Mouse (Mus musculus): Measurements from ENCODE around the gene 4930579F01Rik. TPM values are rescaled to one million over a fixed set of nuclear protein-coding genes. Genes with fewer than 3 reads are reported as not detected.

The 4930579F01Rik gene
- polyA plus RNA-seq, 1 experiment, result not detected

GRCm38 (mm10) chr3:138217631-138218264, 24.1 kb upstream of the 4930579F01Rik start, which contains the start of gene Adh7:
Gene Adh7 (plus strand): TSS chr3:138217760.
- Histone ChIP-seq H3K27me3 (replicated peaks; ENCODE audit: control insufficient read depth, insufficient read depth, low read length) (no peaks in the 10 kb centered on the region), H3K27ac (ENCODE audit: insufficient read depth, low read depth, low read length) (no peak within 1 kb of the TSS), H3K36me3 (ENCODE audit: control insufficient read depth, insufficient read depth, low read length) (no peaks in the 10 kb centered on the region), H3K4me3 (ENCODE audit: insufficient read depth, low read depth, low read length) (no peak within 1 kb of the TSS), H3K4me1 (ENCODE audit: control insufficient read depth, insufficient read depth, low read length) (peaks cover 2% of the 10 kb centered on the region; the same call in 1 of the 2 replicates)
- WGBS, result 77% methylated on average over 10 of the region's 10 CpGs
- TF ChIP-seq POLR2A (IDR thresholded peaks at IDR 0.05; ENCODE audit: low read depth, low read length) (no peak), CTCF (conservative IDR thresholded peaks at IDR 0.05; ENCODE audit: insufficient read depth, insufficient read length, low read depth, low read length) (no peak)
- no peak for DNase-seq

GRCm38 (mm10) chr3:138216091-138216490, 22.5 kb upstream of the 4930579F01Rik start:
- Histone ChIP-seq H3K27ac (ENCODE audit: insufficient read depth, low read depth, low read length) (no peak overlapping the region), H3K27me3 (replicated peaks; ENCODE audit: control insufficient read depth, insufficient read depth, low read length) (no peaks in the 10 kb centered on the region), H3K36me3 (ENCODE audit: control insufficient read depth, insufficient read depth, low read length) (no peaks in the 10 kb centered on the region), H3K4me3 (ENCODE audit: insufficient read depth, low read depth, low read length) (no peak overlapping the region), H3K4me1 (ENCODE audit: control insufficient read depth, insufficient read depth, low read length) (no peaks in the 10 kb centered on the region)
- WGBS, result 83% methylated on average over 8 of the region's 8 CpGs
- TF ChIP-seq CTCF (conservative IDR thresholded peaks at IDR 0.05; ENCODE audit: insufficient read depth, insufficient read length, low read depth, low read length), result no peak
- TF ChIP-seq POLR2A (IDR thresholded peaks at IDR 0.05; ENCODE audit: low read depth, low read length), result no peak
- no peak for DNase-seq

- no peak for DNase-seq
These were observed 21.9 kb upstream of the 4930579F01Rik start for GRCm38 (mm10) chr3:138215395-138215989.

GRCm38 (mm10) chr3:138212431-138212951, 18.9 kb upstream of the 4930579F01Rik start:
- no peaks in the 10 kb centered on the region for H3K36me3 ChIP-seq (ENCODE audit: control insufficient read depth, insufficient read depth, low read length)
- H3K4me3 ChIP-seq (ENCODE audit: insufficient read depth, low read depth, low read length), result no peak overlapping the region
- no peaks in the 10 kb centered on the region for H3K27me3 ChIP-seq (replicated peaks; ENCODE audit: control insufficient read depth, insufficient read depth, low read length)
- DNase-seq, result no peak
- WGBS, result 81% methylated on average over 4 of the region's 4 CpGs
- H3K27ac ChIP-seq (ENCODE audit: insufficient read depth, low read depth, low read length), result no peak overlapping the region
- H3K4me1 ChIP-seq (ENCODE audit: control insufficient read depth, insufficient read depth, low read length), result no peaks in the 10 kb centered on the region
- no peak for TF ChIP-seq CTCF (conservative IDR thresholded peaks at IDR 0.05; ENCODE audit: insufficient read depth, insufficient read length, low read depth, low read length)
- TF ChIP-seq POLR2A (IDR thresholded peaks at IDR 0.05; ENCODE audit: low read depth, low read length), result no peak

More at GRCm38 (mm10) chr3:138215395-138215989, 21.9 kb upstream of the 4930579F01Rik start:
- no peaks in the 10 kb centered on the region for H3K27me3 ChIP-seq (replicated peaks; ENCODE audit: control insufficient read depth, insufficient read depth, low read length)
- 54% methylated on average over 11 of the region's 11 CpGs for WGBS
- no peaks in the 10 kb centered on the region for H3K36me3 ChIP-seq (ENCODE audit: control insufficient read depth, insufficient read depth, low read length)
- TF ChIP-seq POLR2A (IDR thresholded peaks at IDR 0.05; ENCODE audit: low read depth, low read length) (no peak), CTCF (conservative IDR thresholded peaks at IDR 0.05; ENCODE audit: insufficient read depth, insufficient read length, low read depth, low read length) (no peak)
- H3K27ac ChIP-seq (ENCODE audit: insufficient read depth, low read depth, low read length), result no peak overlapping the region
- no peaks in the 10 kb centered on the region for H3K4me1 ChIP-seq (ENCODE audit: control insufficient read depth, insufficient read depth, low read length)
- no peak overlapping the region for H3K4me3 ChIP-seq (ENCODE audit: insufficient read depth, low read depth, low read length)

- TF ChIP-seq CTCF (conservative IDR thresholded peaks at IDR 0.05; ENCODE audit: insufficient read depth, insufficient read length, low read depth, low read length) (no peak), POLR2A (IDR thresholded peaks at IDR 0.05; ENCODE audit: low read depth, low read length) (no peak)
- 74% methylated on average over 5 of the region's 5 CpGs for WGBS
- DNase-seq, result no peak
- Histone ChIP-seq H3K4me3 (ENCODE audit: insufficient read depth, low read depth, low read length) (no peak overlapping the region), H3K27ac (ENCODE audit: insufficient read depth, low read depth, low read length) (no peak overlapping the region), H3K27me3 (replicated peaks; ENCODE audit: control insufficient read depth, insufficient read depth, low read length) (no peaks in the 10 kb centered on the region), H3K36me3 (ENCODE audit: control insufficient read depth, insufficient read depth, low read length) (no peaks in the 10 kb centered on the region), H3K4me1 (ENCODE audit: control insufficient read depth, insufficient read depth, low read length) (no peaks in the 10 kb centered on the region)
These were observed 16.9 kb upstream of the 4930579F01Rik start for GRCm38 (mm10) chr3:138210432-138211075.

GRCm38 (mm10) chr3:138208821-138209220, 15.2 kb upstream of the 4930579F01Rik start:
- H3K27me3 ChIP-seq (replicated peaks; ENCODE audit: control insufficient read depth, insufficient read depth, low read length), result no peaks in the 10 kb centered on the region
- no peak overlapping the region for H3K27ac ChIP-seq (ENCODE audit: insufficient read depth, low read depth, low read length)
- no peaks in the 10 kb centered on the region for H3K4me1 ChIP-seq (ENCODE audit: control insufficient read depth, insufficient read depth, low read length)
- no peak overlapping the region for H3K4me3 ChIP-seq (ENCODE audit: insufficient read depth, low read depth, low read length)
- 95% methylated on average over 3 of the region's 3 CpGs for WGBS
- TF ChIP-seq CTCF (conservative IDR thresholded peaks at IDR 0.05; ENCODE audit: insufficient read depth, insufficient read length, low read depth, low read length) (no peak), POLR2A (IDR thresholded peaks at IDR 0.05; ENCODE audit: low read depth, low read length) (no peak)
- H3K36me3 ChIP-seq (ENCODE audit: control insufficient read depth, insufficient read depth, low read length), result no peaks in the 10 kb centered on the region
- DNase-seq, result no peak

GRCm38 (mm10) chr3:138198722-138199068, 5.1 kb upstream of the 4930579F01Rik start:
- 70% methylated on average over 7 of the region's 7 CpGs for WGBS

More at GRCm38 (mm10) chr3:138198722-138199068, 5.1 kb upstream of the 4930579F01Rik start:
- Histone ChIP-seq H3K4me1 (ENCODE audit: control insufficient read depth, insufficient read depth, low read length) (no peaks in the 10 kb centered on the region; the same call in 1 of the 2 replicates), H3K4me3 (ENCODE audit: insufficient read depth, low read depth, low read length) (no peak overlapping the region), H3K27ac (ENCODE audit: insufficient read depth, low read depth, low read length) (no peak overlapping the region), H3K27me3 (replicated peaks; ENCODE audit: control insufficient read depth, insufficient read depth, low read length) (no peaks in the 10 kb centered on the region), H3K36me3 (ENCODE audit: control insufficient read depth, insufficient read depth, low read length) (no peaks in the 10 kb centered on the region)
- no peak for TF ChIP-seq POLR2A (IDR thresholded peaks at IDR 0.05; ENCODE audit: low read depth, low read length)
- no peak for TF ChIP-seq CTCF (conservative IDR thresholded peaks at IDR 0.05; ENCODE audit: insufficient read depth, insufficient read length, low read depth, low read length)
- DNase-seq, result no peak

All from kidney, adult 2 months (tissue).